In genomic region chr14:25015288-25016238, GRCm38 (mm10) we compare ENCODE assay signal across 9 mouse cellular contexts.
DNase-seq lines count a peak whose midpoint lies in the region; ATAC-seq lines count a peak whose summit lies in the region.
"Had no signal": no experiment of that assay in that cellular context is flagged by ENCODE, and none has a peak within 500 bp of the region (broad histone marks: within the 10 kb centered on the region; RNA-seq: fewer than 3 reads in every experiment).

No protein-coding gene starts in this region.

- no peaks in the 10 kb centered on the region for H3K9me3 ChIP-seq in lung, embryonic 15.5 days
- no peaks in the 10 kb centered on the region for H3K9me3 ChIP-seq in kidney, embryonic 14.5 days (ENCODE audit: control insufficient read depth, low read length)
- no peaks in the 10 kb centered on the region for H3K9me3 ChIP-seq in neural tube, embryonic 11.5 days (ENCODE audit: control insufficient read depth, low read length)
- H3K9me3 ChIP-seq: liver, embryonic 15.5 days had no signal

- H3K9ac ChIP-seq in lung, embryonic 15.5 days = no peak overlapping the region
- peak overlapping the region; percentile 34; the same call in 1 of the 2 replicates for H3K9ac ChIP-seq in kidney, embryonic 14.5 days (ENCODE audit: low read depth, low read length)
- peak overlapping the region; percentile 52 for H3K9ac ChIP-seq in neural tube, embryonic 11.5 days (ENCODE audit: low read length)
- H3K9ac ChIP-seq: liver, embryonic 15.5 days had no signal

- no peaks in the 10 kb centered on the region for H3K36me3 ChIP-seq in lung, embryonic 15.5 days
- H3K36me3 ChIP-seq in kidney, embryonic 14.5 days (ENCODE audit: control insufficient read depth, insufficient read depth, low read length) = no peaks in the 10 kb centered on the region
- no peaks in the 10 kb centered on the region for H3K36me3 ChIP-seq in neural tube, embryonic 11.5 days (ENCODE audit: control insufficient read depth, insufficient read depth, low read length)
- H3K36me3 ChIP-seq: liver, embryonic 15.5 days had no signal

- no peak overlapping the region for H3K4me3 ChIP-seq in lung, embryonic 15.5 days
- no peak overlapping the region for H3K4me3 ChIP-seq in kidney, embryonic 14.5 days (ENCODE audit: low read length)
- H3K4me3 ChIP-seq in neural tube, embryonic 11.5 days (ENCODE audit: low read depth, low read length) = no peak overlapping the region
- H3K4me3 ChIP-seq: liver, embryonic 15.5 days had no signal

- H3K4me1 ChIP-seq in lung, embryonic 15.5 days = peaks cover 19% of the 10 kb centered on the region
- H3K4me1 ChIP-seq in kidney, embryonic 14.5 days (ENCODE audit: control insufficient read depth, insufficient read depth, low read length) = peaks cover 19% of the 10 kb centered on the region
- peaks cover 15% of the 10 kb centered on the region for H3K4me1 ChIP-seq in neural tube, embryonic 11.5 days (ENCODE audit: control insufficient read depth, insufficient read depth, low read length)
- H3K4me1 ChIP-seq: liver, embryonic 15.5 days had no signal

- no peak for DNase-seq in lung, adult 18-20 months
- DNase-seq in adrenal gland, postnatal 10 days = peak; percentile 47
- peak; percentile 46 for DNase-seq in fat pad, adult 2 months (ENCODE audit: extremely low read depth, low read depth, low spot score)
- peak; percentile 82 for DNase-seq in neural tube, embryonic 11.5 days (ENCODE audit: low spot score)

- no peaks in the 10 kb centered on the region for H3K27me3 ChIP-seq in lung, embryonic 15.5 days
- H3K27me3 ChIP-seq in kidney, embryonic 14.5 days (ENCODE audit: control insufficient read depth, insufficient read depth, low read length) = no peaks in the 10 kb centered on the region
- no peaks in the 10 kb centered on the region for H3K27me3 ChIP-seq in neural tube, embryonic 11.5 days (ENCODE audit: control insufficient read depth, insufficient read depth, low read length)
- H3K27me3 ChIP-seq: liver, embryonic 15.5 days had no signal

- 5% methylated on average over 8 of the region's 8 CpGs for WGBS in lung, embryonic 15.5 days
- WGBS in kidney, embryonic 14.5 days = under 1% methylated on average over 8 of the region's 8 CpGs
- WGBS in neural tube, embryonic 11.5 days = 0% methylated on average over 8 of the region's 8 CpGs

- H3K4me2 ChIP-seq in lung, embryonic 15.5 days = peak overlapping the region; percentile 6; the same call in 1 of the 2 replicates
- H3K4me2 ChIP-seq in kidney, embryonic 14.5 days (replicated peaks; ENCODE audit: low read depth, low read length) = peak overlapping the region; percentile 17; the same call in 1 of the 2 replicates
- peak overlapping the region; percentile 24 for H3K4me2 ChIP-seq in neural tube, embryonic 11.5 days (ENCODE audit: low read depth)
- H3K4me2 ChIP-seq: liver, embryonic 15.5 days had no signal

- peak overlapping the region; percentile 41 for H3K27ac ChIP-seq in lung, embryonic 15.5 days
- peak overlapping the region; percentile 86 for H3K27ac ChIP-seq in kidney, embryonic 14.5 days (ENCODE audit: low read depth, low read length)
- peak overlapping the region; percentile 82 for H3K27ac ChIP-seq in neural tube, embryonic 11.5 days (ENCODE audit: low read depth, low read length)
- H3K27ac ChIP-seq: liver, embryonic 15.5 days had no signal

- peak; percentile 80 for ATAC-seq in lung, embryonic 15.5 days (ENCODE audit: borderline replicate concordance, extremely low read depth, low FRiP score, low TSS enrichment)
- peak; percentile 80 for ATAC-seq in kidney, embryonic 14.5 days (ENCODE audit: low FRiP score, low TSS enrichment)
- peak; percentile 41 for ATAC-seq in neural tube, embryonic 11.5 days (ENCODE audit: insufficient read depth, low FRiP score, low TSS enrichment)
- ATAC-seq in megakaryocyte progenitor cell, adult 5-6 weeks (replicated peaks; ENCODE audit: poor library complexity) = no peak
- no peak for ATAC-seq in activated CD4-positive, CD25-positive, alpha-beta regulatory T cell, adult 4 months

Comparison
In these comparisons a context has a peak if more than half of its experiments do, and no peak if none do; other contexts are left out.
1. ATAC-seq: peak in lung, embryonic 15.5 days (single experiment), kidney, embryonic 14.5 days (single experiment) and neural tube, embryonic 11.5 days (single experiment); none in megakaryocyte progenitor cell, adult 5-6 weeks (single experiment) and activated CD4-positive, CD25-positive, alpha-beta regulatory T cell, adult 4 months (single experiment).
2. DNase-seq: peak in adrenal gland, postnatal 10 days (single experiment), fat pad, adult 2 months (single experiment) and neural tube, embryonic 11.5 days (single experiment); none in lung, adult 18-20 months (0 of 2).
3. Peak in every context shown above with its lines, with median percentiles within 50 percentile points of each other: H3K27ac ChIP-seq and H3K4me2 ChIP-seq.